9 mouse cellular contexts compared by ENCODE assay signal in genomic region chr2:153527580-153528531, GRCm38 (mm10). TPM values are rescaled to one million over a fixed set of nuclear protein-coding genes. Genes with fewer than 3 reads are reported as not detected.
DNase-seq lines count a peak whose midpoint lies in the region; ATAC-seq lines count a peak whose summit lies in the region.
"Had no signal": no experiment of that assay in that cellular context is flagged by ENCODE, and none has a peak within 500 bp of the region (broad histone marks: within the 10 kb centered on the region; RNA-seq: fewer than 3 reads in every experiment).

No protein-coding gene starts in this region.

- DNase-seq in CD4-positive helper T cell, adult 2 months (ENCODE audit: low read depth, low spot score), result peak; percentile 43
- DNase-seq in ES-CJ7 (ENCODE audit: low read depth, low spot score), result peak; percentile 40
- peak; percentile 84 for DNase-seq in embryo, embryonic 11 days
- DNase-seq in kidney, postnatal 4 days, result peak; percentile 72 to 79

- peak overlapping the region; percentile 90 for H3K9ac ChIP-seq in heart, embryonic 13.5 days
- H3K9ac ChIP-seq in stomach, embryonic 14.5 days (replicated peaks; ENCODE audit: low read depth, low read length), result peak overlapping the region; percentile 41; the same call in 1 of the 2 replicates

- peak overlapping the region; percentile 84 for H3K27ac ChIP-seq in heart, embryonic 13.5 days (replicated peaks)
- H3K27ac ChIP-seq in stomach, embryonic 14.5 days (ENCODE audit: low read length), result peak overlapping the region; percentile 76

- H3K4me1 ChIP-seq in heart, embryonic 13.5 days, result peaks cover 59% of the 10 kb centered on the region
- peaks cover 26% of the 10 kb centered on the region for H3K4me1 ChIP-seq in stomach, embryonic 14.5 days (ENCODE audit: control insufficient read depth, insufficient read depth, low read length)

- H3K36me3 ChIP-seq in heart, embryonic 13.5 days, result no peaks in the 10 kb centered on the region
- H3K36me3 ChIP-seq in stomach, embryonic 14.5 days (ENCODE audit: control insufficient read depth, insufficient read depth, low read length), result no peaks in the 10 kb centered on the region

- peaks cover 16% of the 10 kb centered on the region for H3K27me3 ChIP-seq in heart, embryonic 13.5 days (replicated peaks)
- H3K27me3 ChIP-seq in stomach, embryonic 14.5 days (ENCODE audit: control insufficient read depth, insufficient read depth, low read length), result 0 out of 2 replicates have a peak, but pooled peaks cover 6% of the 10 kb centered on the region

- H3K9me3 ChIP-seq in heart, embryonic 13.5 days, result no peaks in the 10 kb centered on the region
- no peaks in the 10 kb centered on the region for H3K9me3 ChIP-seq in stomach, embryonic 14.5 days (ENCODE audit: control insufficient read depth, low read depth, low read length)

- ATAC-seq in heart, embryonic 13.5 days (ENCODE audit: extremely low read depth, insufficient number of reproducible peaks, low FRiP score, low TSS enrichment), result peak; percentile 30
- peak; percentile 5; the same call in 1 of the 2 replicates for ATAC-seq in megakaryocyte progenitor cell, adult 5-6 weeks (replicated peaks; ENCODE audit: poor library complexity)
- ATAC-seq in stomach, embryonic 14.5 days (ENCODE audit: insufficient number of reproducible peaks, insufficient read depth, low FRiP score, low read depth), result peak; percentile 50
- no peak for ATAC-seq in frontal cortex, adult (ENCODE audit: low TSS enrichment)

- whole genome bisulfite sequencing in heart, embryonic 13.5 days, result 2% methylated on average over 67 of the region's 85 CpGs
- 3% methylated on average over 77 of the region's 85 CpGs for WGBS in stomach, embryonic 14.5 days

- H3K4me3 ChIP-seq in heart, embryonic 13.5 days, result peak overlapping the region; percentile 82
- H3K4me3 ChIP-seq in stomach, embryonic 14.5 days (ENCODE audit: low read depth, low read length), result peak overlapping the region; percentile 59

- H3K4me2 ChIP-seq in heart, embryonic 13.5 days, result peak overlapping the region; percentile 98
- peak overlapping the region; percentile 98 for H3K4me2 ChIP-seq in stomach, embryonic 14.5 days (replicated peaks; ENCODE audit: low read depth, low read length)

RNA-seq across cellular contexts. Expression of gene Nol4l, which starts 1.9 kb away (rescaled TPM):
- 10.5 and 11.0 TPM in 2 replicates for polyA plus RNA-seq in heart, embryonic 13.5 days (2015; fragmentation: Nextera tagmentation; extraction: Ambion mirVana)
- total RNA-seq in megakaryocyte progenitor cell, adult 5-6 weeks (2015), result 3.0 and 4.4 TPM in 2 replicates
- 1.4 and 3.7 TPM in 2 replicates for total RNA-seq in megakaryocyte progenitor cell, adult 5-6 weeks (2017)
- 14.6 and 17.7 TPM in 2 replicates for polyA plus RNA-seq in stomach, embryonic 14.5 days (2014; fragmentation: Nextera tagmentation; extraction: Ambion mirVana)

RNA-seq across cellular contexts. Expression of gene 4930404H24Rik, which starts 35.3 kb away (rescaled TPM):
- polyA plus RNA-seq in heart, embryonic 13.5 days (2015; fragmentation: Nextera tagmentation; extraction: Ambion mirVana), result not detected in 2 replicates
- total RNA-seq in megakaryocyte progenitor cell, adult 5-6 weeks (2015), result not detected in 2 replicates
- not detected in 2 replicates for total RNA-seq in megakaryocyte progenitor cell, adult 5-6 weeks (2017)
- not detected in 2 replicates for polyA plus RNA-seq in stomach, embryonic 14.5 days (2014; fragmentation: Nextera tagmentation; extraction: Ambion mirVana)
- total RNA-seq: gastrocnemius, adult 8-10 months had no signal
